Mouse (Mus musculus): ENCODE data around the gene Ehmt1. TPM values are rescaled to one million over a fixed set of nuclear protein-coding genes. Genes with fewer than 3 reads are reported as not detected.

Gene Ehmt1
- total and polyA plus RNA-seq, 3 experiments: 31.9 to 55.8 TPM; not detected in 1

Other genes with a start within 250 kb of the Ehmt1 start
- not detected in 2 replicates for gene Cacna1b, start 156.5 kb downstream of the Ehmt1 start, total RNA-seq (2012; rRNA removed)
- gene Cacna1b, start 156.5 kb downstream of the Ehmt1 start, polyA plus RNA-seq (2012; ENCODE audit: insufficient read depth in 1 of 2, insufficient read length in 2 of 2, low read depth in 1 of 2, low replicate concordance in 2 of 2, missing spikeins in 1 of 2): not detected
- gene Arrdc1, start 15.6 kb upstream of the Ehmt1 start, total RNA-seq (2012; rRNA removed): 19.0 and 20.2 TPM in 2 replicates
- gene Arrdc1, start 15.6 kb upstream of the Ehmt1 start, polyA plus RNA-seq (2012; ENCODE audit: insufficient read depth in 1 of 2, insufficient read length in 2 of 2, low read depth in 1 of 2, low replicate concordance in 2 of 2, missing spikeins in 1 of 2): 10 to 100 TPM in 1 of 2 experiments, not detected in 1; 49.0 TPM
- 73.7 and 83.5 TPM in 2 replicates for gene Zmynd19, start 30.2 kb upstream of the Ehmt1 start, total RNA-seq (2012; rRNA removed)
- gene Zmynd19, start 30.2 kb upstream of the Ehmt1 start, polyA plus RNA-seq (2012; ENCODE audit: insufficient read depth in 1 of 2, insufficient read length in 2 of 2, low read depth in 1 of 2, low replicate concordance in 2 of 2, missing spikeins in 1 of 2): 100 to 1,000 TPM in 1 of 2 experiments, not detected in 1; 114 TPM
- gene Dph7, start 42.8 kb upstream of the Ehmt1 start, total RNA-seq (2012; rRNA removed): 16.6 and 17.6 TPM in 2 replicates
- gene Dph7, start 42.8 kb upstream of the Ehmt1 start, polyA plus RNA-seq (2012; ENCODE audit: insufficient read depth in 1 of 2, insufficient read length in 2 of 2, low read depth in 1 of 2, low replicate concordance in 2 of 2, missing spikeins in 1 of 2): 10 to 100 TPM in 1 of 2 experiments, not detected in 1; 19.7 TPM
- 84.8 and 102 TPM in 2 replicates for gene Mrpl41, start 55.5 kb upstream of the Ehmt1 start, total RNA-seq (2012; rRNA removed)
- 100 to 1,000 TPM in 1 of 2 experiments, not detected in 1; 103 TPM for gene Mrpl41, start 55.5 kb upstream of the Ehmt1 start, polyA plus RNA-seq (2012; ENCODE audit: insufficient read depth in 1 of 2, insufficient read length in 2 of 2, low read depth in 1 of 2, low replicate concordance in 2 of 2, missing spikeins in 1 of 2)
- 7.1 and 8.8 TPM in 2 replicates for gene Pnpla7, start 56.4 kb upstream of the Ehmt1 start, total RNA-seq (2012; rRNA removed)
- 10 to 100 TPM in 1 of 2 experiments, not detected in 1; 11.3 TPM for gene Pnpla7, start 56.4 kb upstream of the Ehmt1 start, polyA plus RNA-seq (2012; ENCODE audit: insufficient read depth in 1 of 2, insufficient read length in 2 of 2, low read depth in 1 of 2, low replicate concordance in 2 of 2, missing spikeins in 1 of 2)
- gene Nsmf, start 134.7 kb upstream of the Ehmt1 start, total RNA-seq (2012; rRNA removed): 10.9 and 13.3 TPM in 2 replicates
- gene Nsmf, start 134.7 kb upstream of the Ehmt1 start, polyA plus RNA-seq (2012; ENCODE audit: insufficient read depth in 1 of 2, insufficient read length in 2 of 2, low read depth in 1 of 2, low replicate concordance in 2 of 2, missing spikeins in 1 of 2): 10 to 100 TPM in 1 of 2 experiments, not detected in 1; 25.8 TPM
- not detected in 2 replicates for gene Entpd8, start 160.7 kb upstream of the Ehmt1 start, total RNA-seq (2012; rRNA removed)
- not detected for gene Entpd8, start 160.7 kb upstream of the Ehmt1 start, polyA plus RNA-seq (2012; ENCODE audit: insufficient read depth in 1 of 2, insufficient read length in 2 of 2, low read depth in 1 of 2, low replicate concordance in 2 of 2, missing spikeins in 1 of 2)
- 0.08 TPM in 1 of 2 replicates, not detected in the other for gene Noxa1, start 175.5 kb upstream of the Ehmt1 start, total RNA-seq (2012; rRNA removed)
- under 1 TPM in 1 of 2 experiments, not detected in 1; 0.10 TPM for gene Noxa1, start 175.5 kb upstream of the Ehmt1 start, polyA plus RNA-seq (2012; ENCODE audit: insufficient read depth in 1 of 2, insufficient read length in 2 of 2, low read depth in 1 of 2, low replicate concordance in 2 of 2, missing spikeins in 1 of 2)

All from MEL (cell line).